Mouse (Mus musculus) gastrocnemius, postnatal 4 days (tissue): Measurements from ENCODE around the gene Tbx1. TPM values are rescaled to one million over a fixed set of nuclear protein-coding genes. Genes with fewer than 3 reads are reported as not detected.
A peak's percentile ranks its signal among the peaks of the same experiment; 100 is the strongest.

Experiments
- DNase-seq, 2 experiments: peaks; one replicate each; pipeline ENCODE4 v3.0.0; 2021 to 2022; ENCODE audit warnings: low spot score in 2 of 2, mixed read lengths in 2 of 2
- total RNA-seq, 2 experiments: library from RNA; stranded (reverse); gene quantifications; 2 replicates each; pipeline ENCODE4 v1.2.3; 2021

The Tbx1 gene
- total RNA-seq, 2 experiments from 2014 or later = 3.9 to 10.8 TPM

DNA sequence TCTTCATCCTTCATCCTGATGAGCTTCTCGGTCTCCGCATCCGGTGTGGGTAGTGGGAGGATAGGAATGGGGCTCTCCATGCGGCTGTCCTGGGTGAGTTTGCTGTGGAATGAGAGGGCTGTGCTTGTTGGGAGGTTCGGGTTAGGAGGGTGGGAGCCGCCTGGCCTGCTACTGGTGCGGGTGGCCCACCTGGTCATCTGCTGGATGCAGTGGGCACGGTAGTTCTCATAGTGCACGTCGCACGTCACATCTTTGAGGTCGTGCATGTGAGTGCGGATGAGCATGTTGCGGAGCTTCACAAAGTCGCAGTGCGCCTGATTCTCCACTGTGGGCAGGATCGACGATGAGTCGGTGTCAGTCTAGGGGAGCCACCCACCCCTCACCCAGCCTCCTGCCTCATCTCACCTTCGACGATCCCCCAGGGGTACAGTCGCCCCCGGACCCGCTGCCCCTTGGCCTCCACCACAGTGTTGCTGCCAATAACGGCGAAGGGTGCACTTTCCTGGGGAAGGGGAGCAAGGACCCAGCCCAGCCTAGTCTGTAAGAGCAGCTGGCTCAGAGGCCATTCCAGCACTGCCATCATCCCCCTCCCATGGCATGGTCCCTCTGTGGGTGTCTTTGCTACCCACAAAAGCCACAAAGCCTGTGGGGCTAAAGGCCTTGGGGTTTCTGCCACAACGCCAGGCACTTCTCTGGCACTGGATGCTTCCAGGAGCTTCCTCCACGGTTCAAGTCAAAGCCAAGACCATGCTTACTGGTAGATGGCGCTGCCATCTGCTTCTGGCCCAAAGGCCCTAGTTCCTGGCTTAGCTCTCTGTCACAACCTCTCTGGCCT lies 32.7 kb upstream of the Tbx1 start:
- DNase-seq = no peak

DNA sequence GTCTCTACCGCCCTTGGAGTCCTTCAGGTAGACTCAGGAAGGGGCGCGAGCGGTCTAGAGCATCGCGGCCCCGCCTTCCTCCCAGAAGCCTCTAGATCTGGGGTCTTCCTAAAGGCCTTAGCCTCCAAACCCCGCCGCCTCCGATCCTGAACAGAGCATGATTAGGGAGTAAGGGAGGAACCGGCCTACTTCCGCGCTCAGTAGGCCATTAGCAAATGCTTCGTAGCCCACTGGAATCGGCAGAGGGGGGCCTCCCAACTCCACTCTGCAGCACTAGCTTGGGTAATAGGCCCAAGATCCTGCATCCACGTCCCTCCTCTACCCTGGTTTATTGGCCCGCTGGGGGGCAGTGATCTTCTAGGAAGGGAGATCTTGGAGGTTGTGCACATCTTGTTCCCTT lies 31.5 kb upstream of the Tbx1 start, which contains the start of gene Gp1bb:
Gene Gp1bb (minus strand): TSS at position 385 of the 400 bp plus-strand sequence.
- no peak for DNase-seq

DNA sequence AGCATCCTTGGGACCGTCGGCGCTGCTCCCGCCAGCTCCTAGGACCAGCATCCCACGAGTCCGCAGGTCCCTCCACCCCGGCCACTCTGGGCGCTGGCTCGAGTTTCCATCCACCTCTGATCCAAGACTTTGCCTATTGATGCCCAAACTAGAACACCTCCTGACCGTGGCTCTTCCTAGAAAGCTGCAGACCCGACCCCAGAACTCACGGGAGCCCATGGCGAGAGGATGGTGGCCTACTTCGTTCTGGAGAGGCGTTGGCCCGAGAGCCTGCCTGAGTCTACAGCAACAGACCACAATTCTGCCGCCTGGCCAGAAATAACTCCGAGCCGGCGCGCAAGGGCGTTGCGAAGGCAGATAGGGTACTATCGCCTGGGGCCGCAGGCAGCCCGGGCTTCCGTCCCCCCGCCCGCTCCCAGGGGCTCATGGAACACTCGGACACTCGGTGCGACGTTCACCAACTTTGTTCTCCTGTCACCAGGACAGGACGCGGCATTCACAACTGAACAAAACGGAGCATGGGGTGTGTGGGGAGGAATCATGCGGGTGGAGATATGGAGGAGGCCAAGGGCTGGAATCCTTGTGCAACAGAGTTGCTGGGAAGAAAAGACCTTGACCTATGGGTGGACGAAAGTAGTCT lies 31.0 kb upstream of the Tbx1 start:
- no peak for DNase-seq

DNA sequence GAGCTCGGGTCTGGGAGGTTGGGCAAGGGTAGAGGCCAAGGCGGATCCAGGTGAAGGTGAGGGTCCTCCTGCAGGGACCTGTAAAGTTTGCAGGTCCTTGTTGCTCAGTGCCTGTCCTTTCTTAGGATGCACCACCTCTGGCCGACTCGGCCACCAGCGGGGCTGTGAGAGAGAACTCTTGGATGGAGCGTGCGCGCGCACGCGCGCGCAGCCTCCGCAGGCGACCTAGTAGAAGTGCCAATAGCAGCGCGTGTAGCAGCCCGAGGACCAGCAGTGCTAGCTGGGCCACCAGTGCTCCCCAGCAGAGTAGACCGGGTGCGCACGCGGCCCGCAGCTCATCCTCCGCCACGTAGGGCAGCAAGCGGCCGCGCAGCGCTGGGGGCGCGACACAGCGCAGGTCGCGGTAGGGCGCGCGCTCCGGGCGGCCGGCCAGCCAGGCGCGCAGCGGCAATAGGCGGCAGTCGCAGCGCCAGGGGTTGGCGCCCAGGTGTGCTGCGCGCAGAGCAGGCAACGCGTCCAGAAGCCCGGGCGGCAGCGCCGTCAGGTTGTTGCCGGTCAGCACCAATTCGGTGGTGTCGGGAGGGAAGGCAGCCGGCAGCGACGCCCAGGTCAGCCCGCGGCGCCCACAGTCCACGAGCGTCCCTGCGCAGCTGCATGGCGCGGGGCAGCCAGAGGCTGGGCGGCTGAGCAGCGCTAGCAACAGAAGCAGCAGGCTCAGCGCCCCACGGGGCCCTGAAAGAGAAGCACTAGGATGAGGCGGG lies 30.3 kb upstream of the Tbx1 start:
- DNase-seq = no peak

DNA sequence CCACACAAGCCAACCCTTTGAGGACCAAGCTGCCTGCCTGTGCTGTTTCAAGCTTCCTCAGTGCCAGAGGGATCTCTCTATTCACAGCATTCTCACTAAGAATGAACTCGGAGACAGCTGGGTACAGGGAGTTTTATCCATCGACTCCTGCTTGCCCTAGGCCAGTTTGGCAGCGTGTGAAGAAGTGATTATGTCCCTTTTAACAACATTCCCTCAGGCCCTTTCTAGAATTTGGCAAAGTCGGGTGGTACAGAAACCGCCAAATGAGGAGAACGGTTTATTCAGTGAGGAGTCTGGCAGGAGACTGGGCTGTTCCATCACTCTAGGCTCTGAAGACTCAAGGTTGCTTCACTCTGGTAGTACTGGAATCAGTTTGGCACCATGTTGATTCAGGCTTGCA lies 29.7 kb upstream of the Tbx1 start:
- DNase-seq = no peak

DNA sequence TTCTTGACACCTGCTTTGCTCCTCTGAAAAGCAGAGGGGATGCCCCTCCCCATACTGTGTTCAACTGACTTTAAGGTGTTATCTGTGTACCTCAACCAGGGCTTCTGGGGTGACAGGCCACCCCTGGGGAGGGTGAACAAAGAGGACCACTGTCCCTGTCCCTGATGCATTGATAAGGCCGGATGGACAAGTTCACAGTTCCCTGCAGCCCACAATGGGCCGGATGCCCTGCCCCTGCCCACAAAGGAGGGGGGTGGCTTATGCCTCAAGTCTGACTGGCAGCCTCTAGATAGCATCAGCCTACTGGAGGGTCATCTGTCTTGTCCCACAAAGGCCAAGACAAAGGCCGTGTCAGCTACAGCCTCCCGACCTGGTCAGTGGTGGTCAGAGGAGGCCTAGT lies 28.6 kb upstream of the Tbx1 start:
- no peak for DNase-seq

DNA sequence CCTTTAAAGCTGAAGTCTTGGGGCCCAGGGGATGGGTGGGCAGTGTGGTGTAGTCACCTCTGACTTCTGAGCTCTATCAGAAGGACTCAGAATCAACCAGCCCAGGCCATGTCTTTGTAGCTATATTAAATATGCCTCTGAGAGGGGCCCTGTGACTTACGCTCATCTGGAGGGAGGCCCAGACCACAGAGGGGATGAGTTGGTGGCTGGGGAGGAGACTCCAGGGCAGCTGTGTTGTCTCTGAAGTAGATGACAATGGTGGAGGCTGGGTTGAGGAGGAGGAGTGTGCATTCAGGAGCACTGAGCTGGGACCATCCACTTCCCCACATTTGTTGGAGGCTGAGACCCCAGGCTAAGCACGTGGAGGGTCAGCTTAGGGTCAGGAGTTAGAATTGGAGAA lies 27.8 kb upstream of the Tbx1 start:
- DNase-seq = no peak

DNA sequence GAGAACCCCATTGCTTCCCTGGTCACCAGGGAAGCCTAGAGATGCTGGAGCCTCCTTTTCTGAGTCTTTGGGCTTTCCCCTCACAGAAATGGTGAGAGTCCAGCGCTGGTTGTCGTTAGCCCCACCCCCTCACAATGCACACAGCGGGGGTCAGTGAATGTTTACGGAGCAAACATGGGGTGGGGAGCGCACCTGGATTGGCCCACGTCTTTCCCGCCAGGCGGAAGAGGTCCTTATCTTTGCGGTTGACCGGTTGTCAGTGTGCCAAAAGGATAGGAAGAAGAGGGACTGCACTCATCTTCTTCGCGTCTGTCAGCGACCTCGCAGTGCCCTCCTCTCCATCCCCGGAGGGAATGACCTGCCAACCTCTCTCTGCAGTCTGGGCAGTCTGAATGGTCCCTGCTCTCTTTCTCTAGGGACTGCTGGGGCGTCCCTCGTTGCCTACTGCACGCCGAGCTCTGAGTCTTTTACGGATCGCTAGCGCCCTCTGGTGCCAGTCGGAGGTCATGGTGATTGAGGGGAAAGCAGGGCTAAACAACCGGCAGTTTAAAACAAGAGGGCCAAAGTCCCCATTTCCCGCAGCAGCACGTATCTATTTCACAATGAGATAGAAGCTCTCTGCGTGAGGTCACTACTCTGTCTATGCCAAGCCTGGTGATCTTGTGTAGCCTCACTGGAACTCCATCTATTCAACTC lies 27.0 kb upstream of the Tbx1 start:
- DNase-seq = peak; percentile 71 to 85

DNA sequence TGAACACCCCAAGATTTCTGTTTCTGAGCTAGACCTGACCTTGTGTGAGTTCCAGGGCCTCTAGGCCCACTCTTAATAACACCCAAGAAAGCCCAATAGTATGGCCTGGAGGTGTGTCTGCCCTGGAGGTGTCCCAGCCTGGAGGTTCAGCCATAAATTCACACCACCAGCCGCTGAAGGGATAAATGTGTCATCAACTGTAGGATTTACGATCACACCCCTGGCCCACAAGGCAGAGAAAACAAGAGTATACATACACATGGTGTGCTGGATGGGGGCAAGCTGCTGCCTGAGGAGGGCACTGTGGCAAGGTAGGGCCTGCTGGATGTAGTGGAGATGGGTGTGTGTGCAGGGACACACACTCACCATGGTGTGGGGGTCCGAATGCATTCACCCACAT lies 22.8 kb upstream of the Tbx1 start:
- no peak for DNase-seq

DNA sequence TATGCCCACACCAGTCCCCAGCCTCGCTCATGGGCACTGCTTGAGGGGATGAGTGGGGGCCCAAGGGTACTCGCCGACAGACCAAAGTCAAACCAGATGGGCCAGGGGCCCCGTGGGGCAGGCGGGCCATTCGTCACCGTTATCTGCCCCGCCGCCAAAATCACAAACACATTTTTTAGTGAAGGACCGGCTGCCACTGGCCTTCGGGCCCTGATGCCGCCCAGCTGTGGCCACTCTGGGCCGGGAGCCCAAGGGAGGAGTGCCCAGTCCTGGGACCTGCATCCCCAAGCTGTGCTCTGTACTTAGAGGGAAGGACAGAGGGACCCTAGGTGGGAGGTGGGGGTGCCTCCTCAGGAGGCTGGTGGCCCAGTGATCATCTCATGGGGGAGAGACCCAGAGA lies 21.3 kb upstream of the Tbx1 start:
- DNase-seq = no peak

DNA sequence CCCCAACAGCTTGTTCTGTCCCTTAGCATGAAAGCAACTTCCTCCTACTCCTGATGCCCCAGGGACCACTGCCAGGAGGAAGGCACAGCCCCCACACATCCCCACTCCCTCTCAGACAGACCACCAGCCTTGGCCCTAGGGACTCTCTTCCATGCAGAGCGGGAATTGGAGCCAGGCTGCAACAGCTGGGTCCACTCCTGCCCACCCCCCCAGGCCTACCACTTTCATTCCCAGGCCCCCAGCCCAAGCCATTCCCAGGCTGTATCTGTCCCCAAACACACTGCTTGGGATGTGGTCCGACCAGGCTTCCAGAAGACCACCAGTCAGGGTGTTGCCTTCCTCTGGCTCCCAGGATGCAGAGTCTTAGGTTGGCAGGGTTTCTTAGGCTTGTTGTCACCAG lies 18.6 kb upstream of the Tbx1 start:
- no peak for DNase-seq

DNA sequence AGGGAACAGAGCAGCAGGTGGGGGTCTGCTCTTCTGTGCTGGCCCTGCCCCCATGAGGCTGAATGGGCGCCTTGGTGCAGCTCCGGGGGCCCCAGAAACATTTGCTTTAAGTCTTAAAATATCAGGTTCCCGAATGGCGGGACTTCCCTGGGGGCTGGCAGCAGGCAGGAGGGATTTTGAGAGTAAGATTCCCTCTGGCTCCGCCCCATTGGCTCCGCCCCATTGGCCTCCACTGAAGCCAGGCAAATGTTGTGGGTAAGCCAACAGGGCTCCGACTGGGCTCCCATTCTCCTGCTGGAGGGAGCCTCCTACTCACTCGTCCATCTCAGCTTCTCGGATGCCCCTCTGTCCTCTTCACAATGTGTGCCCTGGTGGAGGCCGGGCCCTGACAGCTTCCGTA lies 17.8 kb upstream of the Tbx1 start:
- peak in 1 of 2 experiments; percentile 31 for DNase-seq

DNA sequence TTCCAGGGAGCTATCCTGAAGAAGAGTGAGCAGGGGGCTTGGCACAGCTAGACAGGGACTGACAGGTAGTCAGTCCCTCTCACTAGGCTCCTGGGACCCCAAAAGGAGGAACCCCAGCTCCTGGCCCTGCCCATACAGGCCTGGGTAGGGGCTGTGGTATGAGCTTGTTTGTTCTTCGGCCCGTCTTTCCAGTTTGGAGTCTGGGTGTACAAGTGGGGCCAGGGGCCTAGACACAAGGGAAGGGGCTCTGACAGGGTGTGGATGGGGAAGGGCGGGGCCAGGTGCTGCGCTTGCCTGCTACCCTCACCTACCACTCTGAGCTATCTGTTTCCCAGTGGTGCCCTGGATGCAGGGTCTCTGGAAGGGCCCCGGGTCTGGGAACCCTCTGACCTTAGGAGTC lies 15.2 kb upstream of the Tbx1 start:
- no peak for DNase-seq

DNA sequence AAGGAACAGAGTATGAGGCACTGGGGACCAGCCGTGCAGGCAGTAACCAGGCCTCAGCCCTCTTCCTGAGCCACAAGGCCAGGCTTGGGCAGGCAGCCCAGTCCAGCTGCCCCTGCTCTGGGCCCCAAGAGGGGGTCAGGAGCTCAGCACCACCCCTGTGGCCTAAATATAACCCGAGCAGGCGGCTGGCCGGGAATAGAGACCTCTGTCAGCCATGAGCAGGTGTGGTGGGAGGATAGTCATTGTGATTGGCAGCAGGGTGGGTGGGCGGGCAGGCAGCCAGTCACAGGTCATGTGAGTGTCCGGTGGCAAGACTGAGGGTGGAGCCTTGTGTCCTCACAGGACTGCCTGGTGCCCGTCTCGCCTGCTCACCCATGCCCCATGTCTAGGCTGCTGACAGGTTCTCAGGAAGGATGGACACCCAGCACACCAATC lies 13.8 kb upstream of the Tbx1 start:
- DNase-seq = peak in 1 of 2 experiments; percentile 68

DNA sequence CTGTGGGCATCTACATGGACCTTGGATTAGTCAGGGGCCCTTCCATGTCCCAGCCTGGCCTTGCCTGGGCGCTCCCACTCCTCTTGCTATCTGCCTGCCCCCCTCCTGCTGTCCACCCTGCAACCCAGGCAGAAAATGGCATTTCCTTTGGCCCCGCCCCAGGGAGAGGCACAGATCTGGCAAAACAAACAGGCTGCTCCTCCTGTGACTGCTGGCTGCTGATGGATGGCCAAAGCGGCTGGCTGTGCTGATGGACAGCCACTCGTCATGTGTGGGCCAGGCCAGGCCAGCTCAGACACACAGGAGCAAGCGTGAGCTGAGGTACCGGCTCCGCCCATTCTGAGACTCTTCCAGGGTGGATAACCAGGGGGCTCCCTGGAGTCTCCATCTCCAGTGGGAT lies 11.0 kb upstream of the Tbx1 start:
- DNase-seq = no peak

DNA sequence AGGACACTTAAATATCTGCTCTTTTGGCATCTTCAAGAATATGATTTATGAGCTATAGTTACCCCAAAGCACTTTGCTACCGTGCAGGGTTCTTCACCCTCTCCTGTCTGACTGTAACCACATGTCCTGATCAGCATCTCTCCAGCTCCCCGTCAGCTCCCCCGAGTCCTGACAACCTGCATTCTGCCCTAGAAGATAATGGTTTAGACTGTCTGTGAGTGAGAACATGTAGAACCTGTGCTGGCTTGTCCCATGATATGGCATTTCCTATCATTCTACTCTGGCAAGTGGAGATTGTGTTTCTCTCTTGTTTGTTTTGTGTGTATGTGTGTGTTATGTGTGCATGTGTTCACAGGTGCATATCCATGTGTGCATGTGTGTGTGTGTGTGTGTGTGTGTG lies 7.5 kb upstream of the Tbx1 start:
- no peak for DNase-seq

DNA sequence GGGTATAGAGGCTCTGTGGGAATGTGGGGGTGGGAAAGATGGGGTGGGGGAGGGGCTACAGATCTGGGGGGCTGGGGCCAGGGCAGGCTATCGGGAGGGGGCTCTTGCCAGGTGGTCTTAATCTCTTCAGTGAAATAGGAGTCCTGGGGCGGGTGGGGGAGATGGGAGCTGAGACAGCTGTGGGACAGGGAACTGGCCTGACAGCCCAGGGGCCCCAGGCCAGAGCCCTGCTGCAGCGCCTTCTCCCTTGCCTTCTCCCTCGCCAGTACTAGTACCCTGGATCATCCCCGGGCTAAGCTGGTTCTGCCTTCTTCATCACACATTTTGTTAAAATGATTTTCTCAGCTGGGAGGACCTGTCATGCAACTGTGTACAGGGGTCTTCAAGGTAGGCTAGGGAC lies 5.8 kb upstream of the Tbx1 start:
- DNase-seq = no peak

DNA sequence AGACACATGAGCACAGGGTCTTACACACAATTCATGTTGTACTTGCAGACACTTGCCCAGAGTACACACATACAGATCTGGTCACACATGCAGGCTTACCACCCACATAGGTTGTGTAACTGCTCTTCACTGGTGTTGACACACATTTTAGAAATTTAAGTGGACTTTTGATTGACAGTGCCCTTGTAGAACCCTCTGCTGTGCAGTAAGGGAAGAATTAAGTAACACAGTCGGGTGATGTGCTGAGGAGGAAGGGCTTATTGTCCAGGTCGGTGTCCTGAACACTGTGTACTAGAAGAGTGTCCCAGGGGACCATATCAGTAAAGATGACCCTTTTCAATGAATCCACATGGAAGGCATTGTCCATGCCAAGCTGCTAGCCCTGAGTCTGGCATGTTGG lies 3.5 kb upstream of the Tbx1 start:
- DNase-seq = no peak

DNA sequence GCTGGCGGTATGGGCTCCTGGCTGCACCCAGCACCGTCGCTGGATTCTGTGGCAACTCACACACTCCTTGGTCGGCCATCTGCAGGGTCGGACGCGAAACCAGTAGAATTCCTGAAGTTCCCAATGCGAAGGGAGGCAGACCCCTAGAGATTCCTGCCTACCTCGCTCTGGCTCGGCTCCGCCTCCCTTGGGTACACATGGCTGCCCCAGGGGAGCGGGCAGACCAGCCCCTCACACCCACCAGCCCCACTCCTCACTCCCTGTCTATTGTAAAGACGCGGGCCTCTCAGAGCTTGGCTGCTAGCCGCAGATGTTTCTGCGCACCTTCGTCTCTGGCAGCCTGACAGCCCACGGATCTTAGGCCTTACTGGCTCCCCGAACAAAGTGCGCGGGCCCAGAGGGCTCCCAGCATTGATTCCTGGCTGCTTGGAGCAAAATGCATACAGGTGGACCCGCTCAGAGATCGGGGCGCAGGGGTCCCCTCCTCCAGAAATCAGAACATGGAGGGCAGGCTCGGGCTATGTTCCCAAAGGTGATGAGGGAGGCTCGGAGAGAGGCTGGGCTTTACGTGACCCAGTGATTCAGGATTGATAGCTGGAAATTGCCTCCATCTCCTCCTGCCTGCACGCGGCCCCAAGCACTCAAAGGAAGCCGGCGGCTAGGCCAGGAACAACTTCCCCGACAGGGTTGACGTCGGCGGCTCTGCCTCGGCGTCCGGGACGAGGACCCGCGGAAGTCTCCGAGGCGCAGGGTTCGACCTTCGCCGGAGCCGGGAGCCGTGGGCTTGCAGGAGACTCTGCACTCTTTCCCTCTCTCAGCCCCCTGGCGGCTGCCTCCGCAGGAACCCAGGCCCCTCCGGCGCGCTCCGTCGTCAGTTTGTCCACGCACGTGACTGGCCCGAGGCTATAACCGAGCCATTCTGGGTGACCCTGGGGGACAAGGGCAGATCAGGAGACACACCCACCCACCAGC lies 862 bp upstream of the Tbx1 start:
- DNase-seq = no peak

DNA sequence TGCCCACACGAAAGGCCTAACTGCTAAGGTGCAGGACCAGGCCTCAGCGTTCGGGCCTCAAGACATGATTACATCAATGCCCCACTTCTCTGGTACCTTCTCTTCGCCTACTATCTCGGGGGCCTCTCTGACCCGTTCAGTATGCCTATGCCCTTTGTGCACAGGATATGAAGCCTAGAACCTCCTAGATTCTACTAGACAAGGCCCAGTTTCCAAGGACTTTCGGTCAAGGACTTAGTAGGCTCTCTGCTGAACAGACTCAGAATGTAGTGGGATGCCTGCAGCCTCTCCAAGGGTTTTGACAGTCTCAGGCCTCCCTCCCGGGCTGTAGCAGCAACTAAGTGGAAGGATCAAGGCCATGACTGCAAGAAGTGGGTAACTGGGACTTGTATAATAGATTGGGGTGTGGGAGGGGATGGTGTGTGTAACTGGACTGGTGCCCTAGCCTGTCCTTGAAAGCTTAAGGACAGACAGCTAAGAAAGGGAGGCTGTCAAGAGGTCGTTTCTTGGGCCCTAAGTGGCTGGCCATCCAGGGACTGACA lies 1.3 kb downstream of the Tbx1 start:
- no peak for DNase-seq
